Mouse (Mus musculus): ENCODE measurements around the gene Avp. TPM values are rescaled to one million over a fixed set of nuclear protein-coding genes. Genes with fewer than 3 reads are reported as not detected.
A peak's percentile ranks its signal among the peaks of the same experiment; 100 is the strongest.
"Not testable (repeated sequence)": the region's sequence is repeated elsewhere in the genome, so short reads cannot be mapped to it uniquely, and the experiment has no call there.

Avp gene
- polyA plus RNA-seq, 1 experiment from 2014 or later = 1.2 TPM

DNA sequence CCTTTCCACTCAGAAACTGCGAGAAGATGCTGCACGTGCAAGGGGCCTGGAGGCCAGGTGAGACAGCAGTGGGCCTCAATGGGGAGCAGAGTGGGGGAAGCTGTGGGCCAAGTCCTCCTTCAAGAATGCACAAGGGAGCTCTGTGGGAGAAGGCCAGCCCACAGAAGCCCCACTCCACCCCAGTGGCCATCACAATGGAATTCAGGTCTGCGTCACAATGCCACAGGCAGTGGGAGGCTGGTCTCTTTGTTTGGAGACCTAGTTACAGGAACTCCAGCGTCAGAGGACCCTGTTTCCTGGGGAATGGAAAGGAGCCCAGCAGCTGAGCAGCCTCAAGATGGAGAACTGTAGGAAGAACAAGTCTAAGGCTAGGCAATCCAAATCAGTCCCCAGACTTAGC is 6.8 kb upstream of the Avp start:
- no peaks in the 10 kb centered on the region for H3K27me3 ChIP-seq
- H3K27ac ChIP-seq = no peak overlapping the region
- no peaks in the 10 kb centered on the region for H3K9me3 ChIP-seq (replicated peaks)
- H3K4me2 ChIP-seq = no peak overlapping the region
- no peaks in the 10 kb centered on the region for H3K4me1 ChIP-seq
- 48% methylated on average over 4 of the region's 4 CpGs for WGBS
- ATAC-seq = no peak
- no peak overlapping the region for H3K4me3 ChIP-seq
- peaks cover 38% of the 10 kb centered on the region for H3K36me3 ChIP-seq (ENCODE audit: poor library complexity, severe bottlenecking)
- H3K9ac ChIP-seq = no peak overlapping the region

- peaks cover 34% of the 10 kb centered on the region for H3K36me3 ChIP-seq (ENCODE audit: poor library complexity, severe bottlenecking)
- H3K4me1 ChIP-seq = no peaks in the 10 kb centered on the region
- peaks cover 2% of the 10 kb centered on the region for H3K27me3 ChIP-seq
- no peak overlapping the region for H3K4me3 ChIP-seq
- H3K9ac ChIP-seq = no peak overlapping the region
- no peaks in the 10 kb centered on the region for H3K9me3 ChIP-seq (replicated peaks)
- no peak for ATAC-seq
- no peak overlapping the region for H3K27ac ChIP-seq
- 92% methylated on average over 2 of the region's 2 CpGs for WGBS
- no peak overlapping the region for H3K4me2 ChIP-seq
These were observed 6.0 kb upstream of the Avp start for GRCm38 (mm10) chr2:130588373-130588772.

GRCm38 (mm10) chr2:130586016-130586415 is 3.7 kb upstream of the Avp start:
- Histone ChIP-seq H3K9me3 (replicated peaks) (no peaks in the 10 kb centered on the region), H3K27me3 (peaks cover 25% of the 10 kb centered on the region), H3K4me3 (no peak overlapping the region), H3K36me3 (ENCODE audit: poor library complexity, severe bottlenecking) (peaks cover 17% of the 10 kb centered on the region), H3K9ac (no peak overlapping the region), H3K4me2 (no peak overlapping the region), H3K27ac (no peak overlapping the region), H3K4me1 (peaks cover 5% of the 10 kb centered on the region; the same call in 1 of the 2 replicates)
- no peak for ATAC-seq
- 86% methylated on average over 6 of the region's 6 CpGs for WGBS

- Histone ChIP-seq H3K4me3 (no peak overlapping the region), H3K36me3 (ENCODE audit: poor library complexity, severe bottlenecking) (no peaks in the 10 kb centered on the region), H3K9me3 (replicated peaks) (no peaks in the 10 kb centered on the region), H3K27ac (no peak overlapping the region), H3K27me3 (peaks cover 45% of the 10 kb centered on the region), H3K4me2 (no peak overlapping the region), H3K9ac (no peak overlapping the region), H3K4me1 (peaks cover 14% of the 10 kb centered on the region)
- WGBS = 83% methylated on average over 10 of the region's 10 CpGs
- ATAC-seq = no peak
These were observed 1.7 kb upstream of the Avp start for GRCm38 (mm10) chr2:130583902-130584560.

- Histone ChIP-seq H3K27ac (no peak overlapping the region), H3K4me1 (peaks cover 28% of the 10 kb centered on the region), H3K27me3 (peaks cover 73% of the 10 kb centered on the region), H3K9me3 (replicated peaks) (no peaks in the 10 kb centered on the region), H3K36me3 (ENCODE audit: poor library complexity, severe bottlenecking) (no peaks in the 10 kb centered on the region), H3K4me2 (peak overlapping the region; percentile 55), H3K4me3 (peak overlapping the region; percentile 30), H3K9ac (peak overlapping the region; percentile 30; the same call in 1 of the 2 replicates)
- no peak for ATAC-seq
- 2% methylated on average over 16 of the region's 16 CpGs for WGBS
These were observed 1.2 kb downstream of the Avp start for GRCm38 (mm10) chr2:130581201-130581600.

DNA sequence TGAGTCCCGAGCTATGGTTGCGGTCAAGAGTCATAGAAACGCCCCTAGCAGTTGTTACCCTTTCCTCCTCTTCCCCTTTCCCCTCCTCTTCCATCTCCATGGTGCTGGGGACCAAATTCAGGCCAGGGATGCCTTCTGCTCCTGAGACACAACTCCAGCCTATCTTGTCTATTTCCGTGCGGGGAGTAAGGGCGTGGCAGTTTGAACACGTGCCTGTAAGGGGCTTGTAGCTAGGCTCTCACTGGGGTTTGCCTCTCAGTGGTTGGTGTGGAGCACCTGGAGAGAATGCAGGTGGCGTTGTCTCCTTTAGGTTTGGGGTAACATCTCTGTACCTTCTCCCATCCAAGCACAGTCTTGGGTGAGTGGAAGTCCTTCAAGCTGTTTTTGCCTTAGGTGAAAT is 2.6 kb downstream of the Avp start:
- Histone ChIP-seq H3K4me3 (no peak overlapping the region), H3K9ac (no peak overlapping the region), H3K9me3 (replicated peaks) (no peaks in the 10 kb centered on the region), H3K27ac (no peak overlapping the region), H3K4me2 (no peak overlapping the region), H3K4me1 (peaks cover 30% of the 10 kb centered on the region), H3K27me3 (peaks cover 87% of the 10 kb centered on the region), H3K36me3 (ENCODE audit: poor library complexity, severe bottlenecking) (no peaks in the 10 kb centered on the region)
- ATAC-seq = no peak
- WGBS = 6% methylated on average over 8 of the region's 8 CpGs

GRCm38 (mm10) chr2:130578148-130578547 is 4.2 kb downstream of the Avp start:
- peaks cover 30% of the 10 kb centered on the region for H3K4me1 ChIP-seq
- H3K9me3 ChIP-seq (replicated peaks) = no peaks in the 10 kb centered on the region
- no peak overlapping the region for H3K9ac ChIP-seq
- WGBS = 4% methylated on average over 10 of the region's 11 CpGs
- no peak overlapping the region for H3K4me3 ChIP-seq
- H3K36me3 ChIP-seq (ENCODE audit: poor library complexity, severe bottlenecking) = no peaks in the 10 kb centered on the region
- peaks cover 87% of the 10 kb centered on the region for H3K27me3 ChIP-seq
- no peak overlapping the region for H3K27ac ChIP-seq
- no peak overlapping the region for H3K4me2 ChIP-seq
- no peak for ATAC-seq

- H3K27me3 ChIP-seq = peaks cover 82% of the 10 kb centered on the region
- H3K27ac ChIP-seq = no peak overlapping the region
- H3K4me1 ChIP-seq = peaks cover 30% of the 10 kb centered on the region
- peak overlapping the region; percentile 54 for H3K4me2 ChIP-seq
- H3K36me3 ChIP-seq (ENCODE audit: poor library complexity, severe bottlenecking) = no peaks in the 10 kb centered on the region
- no peak overlapping the region for H3K9ac ChIP-seq
- ATAC-seq = peak; percentile 60
- WGBS = 2% methylated on average over 12 of the region's 12 CpGs
- no peaks in the 10 kb centered on the region for H3K9me3 ChIP-seq (replicated peaks)
- H3K4me3 ChIP-seq = peak overlapping the region; percentile 10
These were observed 4.7 kb downstream of the Avp start for GRCm38 (mm10) chr2:130577632-130578031.

GRCm38 (mm10) chr2:130577021-130577420 is 5.3 kb downstream of the Avp start:
- Histone ChIP-seq H3K36me3 (ENCODE audit: poor library complexity, severe bottlenecking) (no peaks in the 10 kb centered on the region), H3K27ac (no peak overlapping the region), H3K4me2 (peak overlapping the region; percentile 54), H3K27me3 (peaks cover 76% of the 10 kb centered on the region), H3K9me3 (replicated peaks) (no peaks in the 10 kb centered on the region), H3K4me3 (peak overlapping the region; percentile 29), H3K4me1 (peaks cover 30% of the 10 kb centered on the region), H3K9ac (no peak overlapping the region)
- WGBS = 3% methylated on average over 9 of the region's 9 CpGs
- ATAC-seq = no peak

- WGBS = under 1% methylated on average over 25 of the region's 32 CpGs
- ATAC-seq = not testable (repeated sequence)
- peak overlapping the region; percentile 54 for H3K4me2 ChIP-seq
These were observed 5.8 kb downstream of the Avp start for GRCm38 (mm10) chr2:130576564-130576963.

GRCm38 (mm10) chr2:130575873-130576272 is 6.5 kb downstream of the Avp start, which contains the start of gene Oxt:
TSS of gene Oxt (plus strand) at chr2:130576173.
- Histone ChIP-seq H3K36me3 (ENCODE audit: poor library complexity, severe bottlenecking) (no peaks in the 10 kb centered on the region), H3K27ac (no peak within 1 kb of the TSS), H3K4me1 (peaks cover 24% of the 10 kb centered on the region), H3K4me2 (peak within 1 kb of the TSS; percentile 54), H3K9ac (peak within 1 kb of the TSS; percentile 39), H3K9me3 (replicated peaks) (no peaks in the 10 kb centered on the region), H3K4me3 (peak within 1 kb of the TSS; percentile 29), H3K27me3 (peaks cover 64% of the 10 kb centered on the region)
- WGBS = 47% methylated on average over 9 of the region's 9 CpGs
- ATAC-seq = no peak

More at GRCm38 (mm10) chr2:130576564-130576963, 5.8 kb downstream of the Avp start:
- Histone ChIP-seq H3K4me3 (peak overlapping the region; percentile 29), H3K9ac (peak overlapping the region; percentile 39), H3K27me3 (peaks cover 71% of the 10 kb centered on the region), H3K4me1 (peaks cover 30% of the 10 kb centered on the region)
- not testable (repeated sequence) for H3K36me3 ChIP-seq (ENCODE audit: poor library complexity, severe bottlenecking); H3K9me3 ChIP-seq (replicated peaks); H3K27ac ChIP-seq

DNA sequence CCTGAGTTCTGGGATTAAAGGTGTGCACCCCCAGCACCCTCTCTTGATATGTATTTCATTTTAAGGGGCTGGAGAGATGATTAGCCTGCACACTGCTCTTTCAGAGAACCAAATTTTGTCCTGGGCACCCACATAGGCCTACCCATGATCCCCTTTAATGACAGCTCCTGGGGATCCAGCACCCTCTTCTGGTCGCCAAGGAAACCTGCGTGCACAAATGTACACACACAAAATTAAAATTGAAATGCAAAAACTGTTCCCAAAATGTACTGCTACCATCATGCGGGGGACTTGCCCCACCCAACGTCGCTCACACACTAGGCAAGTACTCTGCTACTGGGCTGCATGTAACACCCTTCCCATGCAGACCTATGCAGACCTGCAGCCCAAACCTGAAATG is 7.4 kb downstream of the Avp start:
- Histone ChIP-seq H3K27me3 (peaks cover 55% of the 10 kb centered on the region), H3K4me2 (no peak overlapping the region), H3K27ac (no peak overlapping the region), H3K9me3 (replicated peaks) (no peaks in the 10 kb centered on the region), H3K4me1 (peaks cover 16% of the 10 kb centered on the region), H3K9ac (no peak overlapping the region), H3K36me3 (ENCODE audit: poor library complexity, severe bottlenecking) (no peaks in the 10 kb centered on the region), H3K4me3 (no peak overlapping the region)
- WGBS = 85% methylated on average over 5 of the region's 5 CpGs
- ATAC-seq = no peak

GRCm38 (mm10) chr2:130569926-130570325 is 12.4 kb downstream of the Avp start:
- Histone ChIP-seq H3K9ac (no peak overlapping the region), H3K4me1 (peaks cover 6% of the 10 kb centered on the region), H3K4me2 (no peak overlapping the region), H3K27ac (no peak overlapping the region), H3K36me3 (ENCODE audit: poor library complexity, severe bottlenecking) (peaks cover 20% of the 10 kb centered on the region), H3K9me3 (replicated peaks) (no peaks in the 10 kb centered on the region), H3K27me3 (peaks cover 5% of the 10 kb centered on the region), H3K4me3 (no peak overlapping the region)
- no peak for ATAC-seq
